Mouse (Mus musculus) gonadal fat pad, adult 2 months (tissue): ENCODE data around the gene St6galnac6. TPM values are rescaled to one million over a fixed set of nuclear protein-coding genes. Genes with fewer than 3 reads are reported as not detected.

Experiments used
- DNase-seq: peaks from one replicate; pipeline ENCODE4 v3.0.0-alpha.2; 2012; ENCODE audit warnings: low read depth
- polyA plus RNA-seq: library from polyadenylated mRNA; depleted of rRNA; stranded (reverse); fragments of >200 nt; gene quantifications from 2 replicates; pipeline ENCODE4 v1.2.3, GENCODE M21; 2012

St6galnac6 gene
- polyA plus RNA-seq, 1 experiment, result 46.1 TPM

DNA sequence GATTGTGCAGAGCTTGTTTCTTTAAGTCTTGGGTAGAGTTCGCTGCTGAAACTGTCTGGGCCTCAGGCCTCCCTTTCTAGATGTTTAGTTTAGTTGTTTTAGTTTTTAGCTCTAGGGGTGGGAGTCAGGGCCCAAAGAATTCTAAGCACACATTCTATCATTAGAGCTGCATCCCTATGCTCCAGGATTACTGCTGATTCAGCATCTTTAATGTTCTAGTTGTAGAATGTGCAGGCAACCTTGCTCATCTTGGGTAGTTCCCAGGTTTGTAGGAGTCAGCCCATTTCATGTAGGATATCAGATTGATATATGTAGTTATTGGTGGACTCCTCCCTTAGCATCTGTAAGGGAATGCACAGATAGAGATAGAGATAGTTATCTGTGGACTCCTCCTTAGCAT is 17.6 kb downstream of the St6galnac6 start:
- DNase-seq, result no peak

- no peak for DNase-seq
Measured at GRCm38 (mm10) chr2:32617601-32618000, 18.1 kb downstream of the St6galnac6 start.

GRCm38 (mm10) chr2:32618051-32618450 is 18.5 kb downstream of the St6galnac6 start:
- DNase-seq, result no peak

GRCm38 (mm10) chr2:32620682-32621516 is 21.4 kb downstream of the St6galnac6 start:
- DNase-seq, result no peak

DNA sequence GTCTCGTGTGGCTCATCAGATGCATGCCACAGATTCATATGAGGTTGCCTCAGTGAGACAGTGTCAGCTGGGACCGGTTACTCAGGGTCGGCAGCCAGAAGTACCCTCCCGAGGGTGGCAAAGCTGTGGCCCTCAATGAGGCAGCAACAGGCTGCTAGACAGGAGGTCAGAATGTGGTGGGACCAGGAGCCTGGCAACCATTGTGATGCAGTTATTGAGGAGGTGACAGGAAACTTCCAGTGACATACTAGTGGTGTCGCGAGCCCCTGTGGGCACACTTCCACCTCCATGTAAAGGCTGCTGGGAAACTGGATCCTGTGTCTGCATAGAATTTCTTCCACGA is 22.0 kb downstream of the St6galnac6 start, which contains the start of gene Ak1:
Ak1 (plus strand) TSS at position 242 of the 343 bp plus-strand sequence.
- DNase-seq, result no peak

GRCm38 (mm10) chr2:32624111-32624748 is 24.7 kb downstream of the St6galnac6 start:
- no peak for DNase-seq

- no peak for DNase-seq
Measured at GRCm38 (mm10) chr2:32625212-32625872, 25.8 kb downstream of the St6galnac6 start.

DNA sequence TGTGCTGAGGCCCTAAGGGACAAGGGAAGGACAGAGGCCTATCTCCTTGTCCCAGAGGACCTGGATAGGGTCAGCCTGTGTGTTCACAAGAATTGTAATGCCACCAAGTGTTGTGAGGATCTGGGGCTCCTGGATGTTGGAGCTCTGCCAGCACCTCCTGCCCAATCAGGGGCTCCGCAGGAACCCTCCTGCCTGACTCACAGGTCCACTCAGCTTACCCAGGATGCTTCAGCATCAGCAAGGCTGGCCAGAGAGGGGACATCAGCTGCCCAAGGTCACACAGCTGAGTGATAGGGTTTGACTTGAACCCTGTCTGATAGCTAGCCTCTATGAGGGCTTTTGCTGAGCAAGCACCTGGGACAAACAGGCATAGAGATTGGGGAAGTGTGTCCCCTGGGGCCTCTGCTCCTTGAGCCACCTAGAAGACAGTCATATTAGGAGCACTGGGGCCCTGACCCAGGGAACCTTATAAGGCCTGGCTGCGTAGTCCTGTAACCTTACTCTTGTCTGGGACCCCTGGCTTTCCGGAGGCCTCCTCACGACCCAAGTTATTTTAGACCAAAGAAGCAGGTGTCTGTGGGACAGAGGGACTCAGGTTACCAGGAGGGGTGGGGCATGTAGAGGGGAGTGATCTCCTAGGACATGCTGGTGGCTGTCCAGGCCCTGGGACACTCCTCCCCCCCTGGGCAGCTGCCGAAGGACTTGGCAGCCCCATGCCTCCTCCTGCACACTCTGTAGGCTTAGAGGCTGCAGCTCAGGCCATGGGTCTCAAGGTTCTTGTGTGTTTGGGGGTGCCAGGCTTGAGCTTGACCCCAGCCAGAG is 26.6 kb downstream of the St6galnac6 start:
- no peak for DNase-seq

GRCm38 (mm10) chr2:32627266-32628043 is 27.9 kb downstream of the St6galnac6 start:
- no peak for DNase-seq

DNA sequence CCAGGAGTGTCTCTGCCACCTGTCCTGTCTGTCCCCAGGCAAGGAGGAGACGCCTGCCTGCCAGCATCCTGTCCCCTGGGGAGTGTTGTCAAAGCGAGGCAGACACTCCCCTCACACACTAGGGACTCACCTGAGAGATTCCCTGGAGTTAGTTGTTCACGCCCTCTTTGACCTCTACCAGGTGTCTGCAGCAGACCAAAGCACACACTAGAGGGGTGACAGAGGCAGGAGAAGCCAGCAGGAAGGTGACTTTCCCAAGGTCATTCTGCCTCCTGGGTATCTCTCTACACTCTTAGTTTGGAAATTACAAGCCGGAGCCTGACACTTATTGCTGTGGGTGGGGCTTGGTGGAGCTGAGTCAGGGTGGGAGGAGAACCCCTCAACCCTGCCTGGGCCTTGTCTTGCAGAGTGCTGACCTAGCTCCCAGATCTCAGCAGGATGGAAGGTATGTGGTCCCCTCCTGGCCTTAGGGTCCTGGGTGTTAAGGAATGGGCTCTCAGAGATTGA is 28.6 kb downstream of the St6galnac6 start:
- DNase-seq, result no peak

- no peak for DNase-seq
Measured at GRCm38 (mm10) chr2:32628729-32629128, 29.2 kb downstream of the St6galnac6 start.

DNA sequence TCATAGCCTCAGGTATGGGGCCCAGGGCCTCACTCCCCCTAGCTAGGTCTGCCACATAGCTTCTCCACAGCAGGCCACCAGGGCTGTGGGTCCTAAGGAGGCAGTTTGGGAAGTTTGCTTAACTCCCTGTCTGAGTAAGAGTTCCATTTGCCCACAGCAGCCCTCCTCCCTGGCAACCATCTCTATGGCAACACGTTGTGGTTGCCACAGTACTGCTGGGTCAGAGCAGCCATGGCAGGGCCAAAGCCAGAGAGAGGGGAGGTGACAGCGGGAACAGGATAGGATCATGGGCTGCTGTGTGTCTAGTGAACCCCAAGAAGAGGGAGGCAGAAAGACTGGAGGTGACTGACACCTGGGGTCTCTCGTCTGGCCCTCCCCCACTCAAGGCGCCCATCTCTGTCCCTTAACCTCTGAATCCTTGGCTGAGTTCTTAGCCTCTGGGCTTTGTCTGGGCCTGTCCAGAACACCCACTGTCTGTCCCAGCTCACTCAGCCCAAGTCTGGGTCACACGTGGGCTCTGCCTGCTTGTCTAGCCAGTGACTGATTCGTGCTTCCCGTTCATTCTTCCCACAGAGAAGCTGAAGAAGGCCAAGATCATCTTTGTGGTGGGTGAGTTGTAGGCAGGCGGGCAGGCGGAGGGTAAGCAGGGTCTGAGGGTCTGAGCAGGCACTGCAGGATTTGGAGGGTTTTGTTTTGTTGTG is 29.9 kb downstream of the St6galnac6 start:
- DNase-seq, result peak; percentile 44

DNA sequence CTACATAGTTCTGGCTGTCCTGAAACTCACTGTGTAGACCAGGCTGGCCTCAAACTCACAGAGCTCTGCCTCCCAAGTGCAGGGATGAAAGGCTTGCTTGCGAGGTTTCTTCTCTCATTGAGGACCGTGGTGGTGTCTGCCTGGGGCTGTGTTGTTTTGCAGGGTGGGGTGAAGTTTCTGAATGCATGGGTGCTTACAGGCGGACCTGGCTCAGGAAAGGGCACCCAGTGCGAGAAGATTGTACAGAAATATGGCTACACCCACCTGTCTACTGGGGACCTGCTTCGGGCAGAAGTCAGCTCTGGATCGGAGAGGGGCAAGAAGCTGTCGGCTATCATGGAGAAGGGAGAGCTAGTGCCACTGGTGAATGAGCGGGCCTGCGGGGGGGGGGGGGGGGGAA is 30.5 kb downstream of the St6galnac6 start:
- no peak for DNase-seq

DNA sequence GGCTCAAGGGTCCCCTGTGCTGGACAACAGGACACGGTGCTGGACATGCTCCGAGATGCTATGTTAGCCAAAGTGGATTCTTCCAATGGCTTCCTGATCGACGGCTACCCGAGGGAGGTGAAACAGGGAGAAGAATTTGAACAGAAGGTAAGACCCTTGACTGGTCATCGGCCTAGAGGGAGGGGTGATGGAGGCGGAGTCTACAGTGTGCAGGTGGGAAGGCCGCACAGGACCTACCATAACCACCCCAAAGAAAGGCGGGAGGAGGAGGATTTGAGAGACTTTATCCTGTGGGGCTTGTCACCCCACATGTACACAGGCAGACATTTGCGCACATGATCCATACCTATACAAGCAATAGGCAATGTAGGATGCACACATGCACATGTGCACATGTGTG is 31.5 kb downstream of the St6galnac6 start:
- no peak for DNase-seq

GRCm38 (mm10) chr2:32631737-32632394 is 32.4 kb downstream of the St6galnac6 start:
- no peak for DNase-seq

GRCm38 (mm10) chr2:32633660-32634059 is 34.2 kb downstream of the St6galnac6 start:
- DNase-seq, result no peak

GRCm38 (mm10) chr2:32634277-32635105 is 35.0 kb downstream of the St6galnac6 start:
- DNase-seq, result no peak

GRCm38 (mm10) chr2:32636617-32637016 is 37.1 kb downstream of the St6galnac6 start:
- DNase-seq, result no peak
